Mouse (Mus musculus): Measurements from ENCODE around the gene Tnfsf12.

GRCm38 (mm10) chr11:69662967-69663671 lies 32.5 kb downstream of the Tnfsf12 start:
- no peak for TF ChIP-seq CTCF (IDR thresholded peaks at IDR 0.05; ENCODE audit: control insufficient read depth, insufficient read depth, low read length)
- TF ChIP-seq POLR2A (IDR thresholded peaks at IDR 0.05; ENCODE audit: borderline replicate concordance, control insufficient read depth, low read depth, low read length) = no peak

All from bone marrow, adult 2 months (tissue).